Mouse (Mus musculus): ENCODE results near the gene Ephx1. TPM values are rescaled to one million over a fixed set of nuclear protein-coding genes. Genes with fewer than 3 reads are reported as not detected.

Ephx1 gene
- polyA plus RNA-seq, 1 experiment from 2014 or later, result 16.9 TPM

Other genes with a start within 250 kb of the Ephx1 start
- 1,948 and 2,131 TPM in 2 replicates for gene H3f3a, start 207.0 kb downstream of the Ephx1 start, polyA plus RNA-seq (2015; fragmentation: Nextera tagmentation; extraction: Ambion mirVana)
- 34.9 and 36.5 TPM in 2 replicates for gene Sde2, start 169.8 kb downstream of the Ephx1 start, polyA plus RNA-seq (2015; fragmentation: Nextera tagmentation; extraction: Ambion mirVana)
- gene Lefty2, start 127.8 kb downstream of the Ephx1 start, polyA plus RNA-seq (2015; fragmentation: Nextera tagmentation; extraction: Ambion mirVana), result 0.35 TPM in 1 of 2 replicates, not detected in the other
- 99.6 and 105 TPM in 2 replicates for gene Pycr2, start 116.6 kb downstream of the Ephx1 start, polyA plus RNA-seq (2015; fragmentation: Nextera tagmentation; extraction: Ambion mirVana)
- gene Lefty1, start 85.9 kb downstream of the Ephx1 start, polyA plus RNA-seq (2015; fragmentation: Nextera tagmentation; extraction: Ambion mirVana), result 4.0 and 4.2 TPM in 2 replicates
- gene Tmem63a, start 78.6 kb downstream of the Ephx1 start, polyA plus RNA-seq (2015; fragmentation: Nextera tagmentation; extraction: Ambion mirVana), result 29.2 and 35.3 TPM in 2 replicates
- 0.09 TPM in 1 of 2 replicates, not detected in the other for gene 9130409I23Rik, start 30.3 kb upstream of the Ephx1 start, polyA plus RNA-seq (2015; fragmentation: Nextera tagmentation; extraction: Ambion mirVana)
- 29.3 and 30.5 TPM in 2 replicates for gene Nvl, start 123.3 kb upstream of the Ephx1 start, polyA plus RNA-seq (2015; fragmentation: Nextera tagmentation; extraction: Ambion mirVana)
- gene Cnih4, start 123.8 kb upstream of the Ephx1 start, polyA plus RNA-seq (2015; fragmentation: Nextera tagmentation; extraction: Ambion mirVana), result 113 and 135 TPM in 2 replicates
- gene Wdr26, start 191.1 kb upstream of the Ephx1 start, polyA plus RNA-seq (2015; fragmentation: Nextera tagmentation; extraction: Ambion mirVana), result 24.7 and 25.9 TPM in 2 replicates

Measured in stomach, embryonic 16.5 days (tissue).